Mouse (Mus musculus): Measurements from ENCODE around the gene Rpl24.

- no peak for TF ChIP-seq CTCF (conservative IDR thresholded peaks at IDR 0.05; ENCODE audit: low read length)
- TF ChIP-seq NANOG (IDR thresholded peaks at IDR 0.05; ENCODE audit: borderline replicate concordance, low read length): no peak
These were observed 28.2 kb downstream of the Rpl24 start for GRCm38 (mm10) chr16:55994235-55994634.

Data from E14TG2a.4 (cell line).